Mouse (Mus musculus) left cerebral cortex, adult 8-10 months (tissue): ENCODE measurements around the gene Crip2. TPM values are rescaled to one million over a fixed set of nuclear protein-coding genes. Genes with fewer than 3 reads are reported as not detected.

Source experiments
- DNase-seq, 2 experiments: peaks; one replicate each; pipeline ENCODE4 v3.0.0; 2022; ENCODE audit warnings: low spot score in 2 of 2
- total RNA-seq, 4 experiments: library from RNA; stranded (reverse); gene quantifications; 2 replicates each; pipeline ENCODE4 v1.2.4; 2022

Crip2 gene
- total RNA-seq, 4 experiments from 2014 or later = 142 to 161 (median 148) TPM

DNA sequence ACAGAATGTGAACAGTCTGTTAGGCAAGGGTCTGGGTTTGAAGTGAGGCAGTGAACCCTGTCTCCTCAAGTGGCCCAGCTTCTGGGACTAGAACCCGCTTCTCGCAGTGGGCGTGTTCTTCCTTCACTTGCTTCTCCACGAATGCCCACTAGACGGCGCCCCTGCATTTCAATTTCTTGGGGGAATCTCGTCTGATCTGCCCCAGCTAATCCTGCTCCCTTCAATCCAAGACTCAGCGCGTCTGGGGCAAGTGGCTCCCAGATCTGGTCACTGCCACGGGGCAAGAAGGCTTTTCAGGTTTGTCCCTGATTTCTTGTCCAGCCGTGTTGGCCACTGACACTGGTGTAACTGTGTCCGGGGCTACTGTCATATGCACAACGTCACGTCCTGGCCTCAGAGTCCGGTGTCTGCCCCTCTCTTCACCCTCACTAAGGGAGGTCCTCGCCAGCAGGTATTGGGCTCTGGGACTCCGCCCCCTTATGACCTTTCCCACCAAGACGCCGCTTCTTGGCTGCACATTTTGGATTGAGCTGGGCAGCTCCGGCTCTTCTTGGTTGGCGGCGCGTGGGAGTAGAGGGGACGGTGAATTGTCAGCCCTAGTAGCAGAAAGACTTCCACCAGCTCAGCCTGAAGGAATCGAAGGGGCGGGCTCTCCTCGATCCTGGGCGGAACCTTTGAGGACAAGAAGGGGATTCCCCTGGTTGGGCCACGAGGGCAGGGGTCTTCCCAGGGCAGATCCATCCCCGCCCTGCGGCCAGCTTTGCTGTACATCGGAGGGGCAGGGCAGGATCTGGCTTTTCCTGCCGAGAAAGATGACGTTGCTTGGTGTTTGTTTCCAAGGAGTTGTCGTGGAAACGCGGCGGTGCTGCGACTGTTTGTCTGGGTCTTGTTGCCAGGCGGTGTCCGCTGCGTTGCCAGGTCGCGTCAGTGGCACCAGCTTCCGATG, 6.3 kb downstream of the Crip2 start, which contains the start of gene Crip1:
Crip1 (plus strand) TSS at position 205 of the 946 bp plus-strand sequence.
- DNase-seq = peak; percentile 69 to 92

GRCm38 (mm10) chr12:113147481-113147880, 7.4 kb downstream of the Crip2 start:
- peak in 1 of 2 experiments; percentile 17 for DNase-seq

DNA sequence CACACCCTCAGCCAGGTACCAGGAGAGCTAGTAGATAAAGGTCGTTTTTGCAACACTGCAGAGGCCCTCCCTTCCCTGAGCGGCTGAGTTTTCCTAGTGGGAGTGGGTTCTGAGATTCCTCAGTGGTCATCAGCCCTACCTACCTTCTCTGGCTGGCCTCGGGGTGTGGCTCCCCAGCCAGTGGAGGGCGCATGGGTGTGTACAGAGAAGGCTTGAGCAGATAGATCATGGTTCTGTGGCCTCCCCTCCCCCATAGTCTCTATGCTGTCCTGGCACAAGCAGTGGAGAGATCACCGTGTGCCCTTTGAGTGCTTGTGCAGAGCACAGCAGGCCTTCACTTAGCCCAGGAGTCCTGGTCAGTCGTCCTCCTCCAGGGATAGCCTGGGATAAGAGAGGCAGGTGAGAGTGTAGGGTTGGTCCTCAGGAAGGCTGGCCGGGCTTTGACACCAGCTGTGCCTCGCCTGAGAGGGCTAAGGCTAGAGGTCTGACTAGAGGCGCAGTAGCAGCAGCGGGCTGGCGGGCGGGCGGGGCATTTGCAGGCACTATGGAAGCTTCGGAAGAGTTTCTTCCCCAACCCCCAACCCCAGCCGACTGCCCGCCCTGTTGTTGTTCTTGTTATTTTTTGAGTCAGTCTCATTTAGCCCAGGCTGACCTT, 8.5 kb downstream of the Crip2 start:
- no peak for DNase-seq

GRCm38 (mm10) chr12:113149341-113149740, 9.3 kb downstream of the Crip2 start:
- no peak for DNase-seq

DNA sequence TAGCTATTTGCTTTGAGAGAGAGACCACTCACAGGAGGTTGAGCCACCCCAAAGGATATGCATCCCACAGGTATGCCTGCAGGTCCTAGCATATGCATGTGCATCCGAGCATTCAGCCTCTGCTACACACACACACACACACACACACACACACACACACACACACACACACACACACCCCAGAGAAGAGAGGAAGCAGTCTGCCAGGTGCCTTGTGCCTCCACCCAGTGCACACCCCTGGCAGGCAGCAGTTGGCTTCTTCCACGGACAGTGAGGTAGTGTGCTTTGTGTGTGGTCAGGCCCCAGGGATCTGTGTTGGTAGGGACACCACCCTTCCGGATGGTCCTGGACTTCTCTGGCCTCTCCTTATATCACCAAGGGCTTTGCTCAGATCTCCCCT, 9.9 kb downstream of the Crip2 start:
- DNase-seq = no peak

- no peak for DNase-seq
Observed at GRCm38 (mm10) chr12:113150591-113150990, 10.6 kb downstream of the Crip2 start.

DNA sequence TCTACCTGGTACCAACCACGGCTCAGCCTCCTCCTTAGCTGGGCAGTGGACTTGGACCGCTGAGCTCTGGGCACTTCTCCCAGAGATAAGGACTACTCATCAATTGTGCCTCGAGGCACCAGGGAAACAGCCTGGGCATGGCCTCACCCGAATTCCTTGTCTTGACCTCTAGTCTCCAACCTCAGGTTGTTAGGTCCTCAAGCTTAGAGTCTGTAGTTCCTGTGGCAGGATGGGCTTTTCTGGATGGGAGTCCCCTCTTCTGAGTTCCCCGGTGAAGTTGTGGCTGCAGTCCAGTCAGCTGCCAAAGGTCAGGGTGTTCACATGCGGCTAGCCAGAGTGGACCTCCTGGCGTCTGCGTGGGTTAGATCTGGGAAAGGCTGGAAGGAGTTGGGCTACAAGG, 11.0 kb downstream of the Crip2 start:
- DNase-seq = no peak

GRCm38 (mm10) chr12:113151661-113152271, 11.7 kb downstream of the Crip2 start:
- DNase-seq = no peak

- no peak for DNase-seq
Observed at GRCm38 (mm10) chr12:113152272-113152661, 12.2 kb downstream of the Crip2 start.

DNA sequence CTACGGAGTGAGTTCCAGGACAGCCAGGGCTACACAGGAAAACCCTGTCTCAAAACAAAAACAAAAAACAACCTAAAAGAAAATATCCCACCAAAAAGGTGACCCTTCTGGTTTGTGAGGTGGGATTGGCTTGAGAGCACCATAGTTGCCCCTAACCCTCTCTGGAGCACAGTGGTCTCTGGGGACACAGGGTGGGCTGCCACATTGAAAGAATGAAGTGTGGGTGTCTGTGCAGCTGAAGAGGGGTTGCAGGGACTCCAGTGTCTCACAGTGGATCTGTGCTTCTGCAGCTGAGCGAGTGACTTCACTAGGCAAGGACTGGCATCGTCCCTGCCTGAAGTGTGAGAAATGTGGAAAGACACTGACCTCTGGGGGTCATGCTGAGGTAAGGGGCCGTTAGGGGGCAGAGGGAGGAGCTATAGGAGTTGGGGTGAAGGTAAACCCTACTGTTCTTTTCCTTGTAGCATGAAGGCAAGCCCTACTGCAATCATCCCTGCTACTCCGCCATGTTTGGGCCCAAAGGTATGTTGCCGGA, 13.0 kb downstream of the Crip2 start:
- no peak for DNase-seq

- no peak for DNase-seq
Observed at GRCm38 (mm10) chr12:113153971-113154370, 13.9 kb downstream of the Crip2 start.

DNA sequence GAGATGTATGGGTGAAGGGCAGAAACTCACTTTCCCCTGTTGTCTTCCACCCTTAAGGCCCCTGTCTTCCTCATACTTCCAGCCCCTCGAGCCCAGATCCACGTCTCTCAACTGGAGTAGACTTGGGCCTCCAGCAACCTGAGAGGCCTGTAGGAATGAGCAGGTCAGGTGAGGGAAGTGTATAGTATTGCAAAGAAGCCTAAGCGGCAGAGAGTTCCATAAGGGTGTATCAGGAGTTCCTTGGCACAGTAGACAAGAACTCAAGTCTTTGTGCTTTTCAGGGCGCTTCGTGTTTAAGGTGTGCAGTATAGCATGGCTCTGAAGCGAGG, 14.7 kb downstream of the Crip2 start:
- no peak for DNase-seq

DNA sequence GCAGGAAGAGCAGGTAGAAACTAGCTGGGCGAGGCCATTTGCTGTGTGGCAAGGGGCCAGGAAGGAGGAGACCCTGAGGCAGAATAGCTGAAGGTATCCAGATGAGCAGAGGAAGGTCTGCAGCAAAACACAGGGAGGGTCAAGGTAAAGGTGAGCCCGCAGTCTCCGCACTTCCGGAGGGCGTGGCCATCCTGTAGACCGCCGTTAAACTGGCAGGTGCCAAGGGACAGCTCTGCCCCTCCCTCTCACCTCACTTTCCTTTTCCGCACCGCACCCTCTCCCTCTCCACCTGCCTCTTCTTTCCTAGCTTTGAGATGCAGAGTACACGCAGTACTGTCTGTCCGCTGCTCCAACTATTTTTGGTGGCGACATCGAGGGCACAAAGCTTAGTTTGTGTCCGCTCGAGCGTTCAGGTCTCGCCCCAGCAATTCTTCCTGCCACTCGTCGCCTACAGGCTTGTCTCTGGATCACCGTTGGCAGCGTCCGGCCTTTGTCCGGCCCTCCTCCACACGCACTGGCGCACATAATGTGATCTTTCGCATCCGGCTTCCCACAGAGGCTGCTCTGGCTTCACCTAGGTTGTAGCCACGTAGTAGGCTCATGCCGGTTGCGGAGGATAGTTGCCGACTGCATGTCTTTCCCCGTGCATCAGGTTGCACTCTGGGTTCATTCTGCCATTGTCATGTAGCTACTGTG, 15.2 kb downstream of the Crip2 start:
- DNase-seq = peak in 1 of 2 experiments; percentile 49

GRCm38 (mm10) chr12:113155887-113156539, 16.0 kb downstream of the Crip2 start, which contains the start of gene Tedc1:
TSS of gene Tedc1 (plus strand) at chr12:113156421.
- peak; percentile 97 to 99 for DNase-seq

GRCm38 (mm10) chr12:113156540-113156929, 16.5 kb downstream of the Crip2 start:
- DNase-seq = no peak

- DNase-seq = peak in 1 of 2 experiments; percentile 28
Observed at GRCm38 (mm10) chr12:113157002-113157401, 17.0 kb downstream of the Crip2 start.

DNA sequence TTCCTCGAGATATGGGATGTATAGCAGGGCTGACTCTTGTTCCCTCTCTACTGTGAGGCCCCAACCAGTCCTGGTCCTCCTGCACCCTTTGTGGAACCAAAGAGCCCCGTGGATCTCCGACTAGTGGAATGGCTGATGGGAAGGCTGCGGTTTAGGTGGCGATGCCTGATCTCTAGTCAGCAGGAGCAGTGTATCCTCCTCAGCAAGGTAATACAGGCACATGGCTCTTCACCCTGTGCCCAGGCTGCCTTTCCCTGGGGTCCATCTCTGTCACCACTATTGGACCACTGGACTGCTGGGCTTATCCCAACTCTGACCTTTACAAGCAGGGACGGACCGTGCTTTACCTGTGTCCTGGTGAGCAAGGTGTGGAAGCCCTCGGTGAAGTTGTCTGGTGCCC, 17.5 kb downstream of the Crip2 start:
- DNase-seq = no peak

- DNase-seq = no peak
Observed at GRCm38 (mm10) chr12:113157971-113158370, 17.9 kb downstream of the Crip2 start.

- no peak for DNase-seq
Observed at GRCm38 (mm10) chr12:113163561-113164006, 23.5 kb downstream of the Crip2 start.

GRCm38 (mm10) chr12:113168031-113168536, 28.0 kb downstream of the Crip2 start:
- DNase-seq = no peak
